Mouse (Mus musculus) ES-Bruce4 (cell line): ENCODE results near the gene Prkce. TPM values are rescaled to one million over a fixed set of nuclear protein-coding genes. Genes with fewer than 3 reads are reported as not detected.

Experiments used
- H3K27ac ChIP-seq: 2 replicates; pipeline ENCODE4 v1.5.1; 2012; ENCODE audit warnings: low read length, inconsistent platforms; ENCODE audit not compliant: insufficient read depth
- H3K27me3 ChIP-seq: 2 replicates; pipeline ENCODE4 v1.6.1; 2012; ENCODE audit warnings: mild to moderate bottlenecking, low read length, inconsistent platforms; ENCODE audit not compliant: control insufficient read depth, poor library complexity, insufficient read depth, severe bottlenecking
- H3K36me3 ChIP-seq: 2 replicates; pipeline ENCODE4 v1.6.1; 2012; ENCODE audit warnings: inconsistent platforms, mild to moderate bottlenecking, low read length, moderate library complexity; ENCODE audit not compliant: control insufficient read depth, poor library complexity, insufficient read depth, severe bottlenecking
- H3K4me1 ChIP-seq: one replicate; pipeline ENCODE4 v1.8.1; 2011; ENCODE audit warnings: low read length; ENCODE audit not compliant: control insufficient read depth, insufficient read depth
- H3K4me3 ChIP-seq: 2 replicates; pipeline ENCODE4 v1.5.1; 2011; ENCODE audit warnings: low read depth, mild to moderate bottlenecking, low read length
- H3K9ac ChIP-seq: 2 replicates; pipeline ENCODE4 v1.6.1; 2012; ENCODE audit warnings: low read depth, mild to moderate bottlenecking, inconsistent platforms; ENCODE audit not compliant: poor library complexity, severe bottlenecking
- H3K9me3 ChIP-seq: replicated peaks from 2 replicates; pipeline ENCODE4 v1.6.1; 2012; ENCODE audit warnings: mild to moderate bottlenecking, low read length, inconsistent platforms; ENCODE audit not compliant: control insufficient read depth, poor library complexity, insufficient read depth, severe bottlenecking
- CTCF ChIP-seq: IDR thresholded peaks from one replicate; pipeline ENCODE4 v1.8.1; 2011; ENCODE audit warnings: low read depth, low read length
- EP300 ChIP-seq: IDR thresholded peaks from 2 replicates; pipeline ENCODE4 v1.6.1; 2011; ENCODE audit warnings: low read depth, low read length; ENCODE audit not compliant: insufficient read depth
- POLR2A ChIP-seq: IDR thresholded peaks from one replicate; pipeline ENCODE4 v1.8.1; 2011; ENCODE audit warnings: low read length; ENCODE audit not compliant: insufficient read depth
- polyA plus RNA-seq: library from polyadenylated mRNA; stranded (reverse); fragments of >200 nt; gene quantifications from 2 replicates; pipeline ENCODE4 v1.2.4, GENCODE M21; 2011; ENCODE audit warnings: low read depth; ENCODE audit not compliant: missing spikeins, insufficient read depth, insufficient read length

Prkce gene
- polyA plus RNA-seq, 1 experiment = 4.3 TPM

- H3K36me3 ChIP-seq = no peaks in the 10 kb centered on the region
- no peaks in the 10 kb centered on the region for H3K27me3 ChIP-seq
- no peak overlapping the region for H3K4me3 ChIP-seq
- no peak overlapping the region for H3K9ac ChIP-seq
- no peak overlapping the region for H3K27ac ChIP-seq
- H3K9me3 ChIP-seq = no peaks in the 10 kb centered on the region
- no peaks in the 10 kb centered on the region for H3K4me1 ChIP-seq
- no peak for TF ChIP-seq POLR2A
- no peak for TF ChIP-seq CTCF
- TF ChIP-seq EP300 = no peak
These were observed 148.3 kb downstream of the Prkce start for GRCm38 (mm10) chr17:86315874-86316273.

GRCm38 (mm10) chr17:86316771-86317170 lies 149.2 kb downstream of the Prkce start:
- no peak for TF ChIP-seq POLR2A
- no peak for TF ChIP-seq CTCF
- no peak for TF ChIP-seq EP300
- no peak overlapping the region for H3K9ac ChIP-seq
- no peak overlapping the region for H3K27ac ChIP-seq
- no peaks in the 10 kb centered on the region for H3K4me1 ChIP-seq
- H3K36me3 ChIP-seq = no peaks in the 10 kb centered on the region
- H3K9me3 ChIP-seq = no peaks in the 10 kb centered on the region
- no peak overlapping the region for H3K4me3 ChIP-seq
- H3K27me3 ChIP-seq = no peaks in the 10 kb centered on the region

- Histone ChIP-seq H3K4me1 (no peaks in the 10 kb centered on the region), H3K27me3 (no peaks in the 10 kb centered on the region), H3K27ac (no peak overlapping the region), H3K9ac (no peak overlapping the region), H3K4me3 (no peak overlapping the region), H3K36me3 (no peaks in the 10 kb centered on the region), H3K9me3 (no peaks in the 10 kb centered on the region)
- no peak for TF ChIP-seq CTCF
- TF ChIP-seq EP300 = no peak
- TF ChIP-seq POLR2A = no peak
These were observed 149.6 kb downstream of the Prkce start for GRCm38 (mm10) chr17:86317197-86317596.

GRCm38 (mm10) chr17:86319967-86320602 lies 152.5 kb downstream of the Prkce start:
- no peaks in the 10 kb centered on the region for H3K27me3 ChIP-seq
- no peak overlapping the region for H3K9ac ChIP-seq
- H3K27ac ChIP-seq = no peak overlapping the region
- H3K9me3 ChIP-seq = no peaks in the 10 kb centered on the region
- H3K4me1 ChIP-seq = no peaks in the 10 kb centered on the region
- no peak overlapping the region for H3K4me3 ChIP-seq
- TF ChIP-seq POLR2A (no peak), CTCF (no peak), EP300 (no peak)
- no peaks in the 10 kb centered on the region for H3K36me3 ChIP-seq

- no peaks in the 10 kb centered on the region for H3K36me3 ChIP-seq
- H3K4me1 ChIP-seq = no peaks in the 10 kb centered on the region
- H3K27ac ChIP-seq = no peak overlapping the region
- no peaks in the 10 kb centered on the region for H3K27me3 ChIP-seq
- no peak overlapping the region for H3K9ac ChIP-seq
- H3K4me3 ChIP-seq = no peak overlapping the region
- no peak for TF ChIP-seq EP300
- no peak for TF ChIP-seq CTCF
- TF ChIP-seq POLR2A = no peak
- H3K9me3 ChIP-seq = no peaks in the 10 kb centered on the region
These were observed 155.3 kb downstream of the Prkce start for GRCm38 (mm10) chr17:86322840-86323239.

- no peak for TF ChIP-seq CTCF
- no peak for TF ChIP-seq EP300
- no peak overlapping the region for H3K27ac ChIP-seq
- no peaks in the 10 kb centered on the region for H3K9me3 ChIP-seq
- no peak overlapping the region for H3K4me3 ChIP-seq
- no peak overlapping the region for H3K9ac ChIP-seq
- no peaks in the 10 kb centered on the region for H3K4me1 ChIP-seq
- no peaks in the 10 kb centered on the region for H3K36me3 ChIP-seq
- no peaks in the 10 kb centered on the region for H3K27me3 ChIP-seq
These were observed 155.7 kb downstream of the Prkce start for GRCm38 (mm10) chr17:86323310-86323709.
